Mouse (Mus musculus) heart, embryonic 11.5 days (tissue): ENCODE results near the gene Ckap4. TPM values are rescaled to one million over a fixed set of nuclear protein-coding genes. Genes with fewer than 3 reads are reported as not detected.

Experiments
- ATAC-seq: fragments of 200-750 bp; cut with Nextera tagmentation; replicated peaks from 2 replicates; pipeline ENCODE4 v1.8.0; 2017; ENCODE audit warnings: moderate library complexity; ENCODE audit not compliant: insufficient number of reproducible peaks, low FRiP score, low TSS enrichment
- H3K27ac ChIP-seq: fragments of 300-500 bp; sonication (generic); 2 replicates; pipeline ENCODE4 v1.5.1; 2014; ENCODE audit warnings: mild to moderate bottlenecking, low read depth, low read length
- H3K27me3 ChIP-seq: fragments of 300-500 bp; sonication (generic); 2 replicates; pipeline ENCODE4 v1.6.1; 2014; ENCODE audit warnings: mild to moderate bottlenecking, low read length, mixed read lengths; ENCODE audit not compliant: control insufficient read depth, insufficient read depth
- H3K36me3 ChIP-seq: fragments of 300-500 bp; sonication (generic); 2 replicates; pipeline ENCODE4 v1.6.1; 2014; ENCODE audit warnings: mild to moderate bottlenecking, low read length, moderate library complexity, mixed read lengths; ENCODE audit not compliant: control insufficient read depth, insufficient read depth
- H3K4me1 ChIP-seq: fragments of 300-500 bp; sonication (generic); 2 replicates; pipeline ENCODE4 v1.6.1; 2014; ENCODE audit warnings: low read length; ENCODE audit not compliant: control insufficient read depth, insufficient read depth
- H3K4me2 ChIP-seq: fragments of 300-500 bp; sonication (generic); 2 replicates; pipeline ENCODE4 v1.6.1; 2014; ENCODE audit warnings: mild to moderate bottlenecking, moderate library complexity
- H3K4me3 ChIP-seq: fragments of 300-500 bp; sonication (generic); 2 replicates; pipeline ENCODE4 v1.5.1; 2014; ENCODE audit warnings: low read depth, low read length
- H3K9ac ChIP-seq: fragments of 300-500 bp; sonication (generic); 2 replicates; pipeline ENCODE4 v1.6.1; 2014; ENCODE audit warnings: mild to moderate bottlenecking, low read depth, low read length, moderate library complexity
- H3K9me3 ChIP-seq: fragments of 300-500 bp; sonication (generic); replicated peaks from 2 replicates; pipeline ENCODE4 v1.6.1; 2016; ENCODE audit warnings: low read length; ENCODE audit not compliant: control insufficient read depth
- WGBS: fragments of 180-500 bp; shearing (Covaris S2); extraction: QIAGEN DNeasy Blood & Tissue Kit; methylation state at CpG from one replicate; pipeline ENCODE4 v1.1.7; 2014; ENCODE audit not compliant: insufficient replicate concordance; 5-methylcytosine and 5-hydroxymethylcytosine counted together
- polyA plus RNA-seq: library from polyadenylated mRNA; unstranded; fragments of >200 nt; fragmentation: Nextera tagmentation; extraction: Ambion mirVana; gene quantifications from 2 replicates; pipeline ENCODE4 v1.2.1, GENCODE M21; 2014

The Ckap4 gene
- 103 and 113 TPM in 2 replicates for polyA plus RNA-seq

GRCm38 (mm10) chr10:84533912-84534671 is at the start of gene Ckap4:
Gene Ckap4, minus strand, starts transcription at chr10:84534062.
- Histone ChIP-seq H3K36me3 (no peaks in the 10 kb centered on the region), H3K4me2 (peak within 1 kb of the TSS; percentile 76), H3K4me1 (peaks cover 29% of the 10 kb centered on the region), H3K27ac (peak within 1 kb of the TSS; percentile 93), H3K27me3 (no peaks in the 10 kb centered on the region), H3K9me3 (no peaks in the 10 kb centered on the region), H3K9ac (peak within 1 kb of the TSS; percentile 97), H3K4me3 (peak within 1 kb of the TSS; percentile 88)
- under 1% methylated on average over 20 of the region's 64 CpGs for WGBS
- peak; percentile 82 for ATAC-seq

- no peak overlapping the region for H3K27ac ChIP-seq
- no peak overlapping the region for H3K9ac ChIP-seq
- 62% methylated on average over 7 of the region's 7 CpGs for WGBS
- no peak overlapping the region for H3K4me2 ChIP-seq
- H3K36me3 ChIP-seq = no peaks in the 10 kb centered on the region
- H3K9me3 ChIP-seq = no peaks in the 10 kb centered on the region
- no peaks in the 10 kb centered on the region for H3K27me3 ChIP-seq
- peaks cover 24% of the 10 kb centered on the region for H3K4me1 ChIP-seq
- ATAC-seq = no peak
- no peak overlapping the region for H3K4me3 ChIP-seq
Observed at GRCm38 (mm10) chr10:84582236-84582635, 48.4 kb upstream of the Ckap4 start.

- Histone ChIP-seq H3K27me3 (no peaks in the 10 kb centered on the region), H3K9me3 (no peaks in the 10 kb centered on the region), H3K36me3 (no peaks in the 10 kb centered on the region), H3K9ac (no peak overlapping the region), H3K4me3 (no peak overlapping the region), H3K27ac (no peak overlapping the region), H3K4me1 (peaks cover 24% of the 10 kb centered on the region), H3K4me2 (no peak overlapping the region)
- 40% methylated on average over 8 of the region's 8 CpGs for WGBS
- ATAC-seq = no peak
Observed at GRCm38 (mm10) chr10:84581191-84581590, 47.3 kb upstream of the Ckap4 start.

GRCm38 (mm10) chr10:84579527-84579926 is 45.7 kb upstream of the Ckap4 start:
- Histone ChIP-seq H3K36me3 (no peaks in the 10 kb centered on the region), H3K27me3 (no peaks in the 10 kb centered on the region), H3K4me1 (peaks cover 18% of the 10 kb centered on the region), H3K9me3 (no peaks in the 10 kb centered on the region), H3K4me2 (no peak overlapping the region), H3K27ac (no peak overlapping the region), H3K4me3 (no peak overlapping the region), H3K9ac (no peak overlapping the region)
- ATAC-seq = no peak
- 71% methylated on average over 2 of the region's 2 CpGs for WGBS

- no peaks in the 10 kb centered on the region for H3K27me3 ChIP-seq
- WGBS = 63% methylated on average over 10 of the region's 10 CpGs
- peaks cover 18% of the 10 kb centered on the region for H3K4me1 ChIP-seq
- no peak overlapping the region for H3K27ac ChIP-seq
- no peaks in the 10 kb centered on the region for H3K9me3 ChIP-seq
- no peak overlapping the region for H3K9ac ChIP-seq
- H3K4me2 ChIP-seq = no peak overlapping the region
- no peak for ATAC-seq
- H3K36me3 ChIP-seq = no peaks in the 10 kb centered on the region
- no peak overlapping the region for H3K4me3 ChIP-seq
Observed at GRCm38 (mm10) chr10:84578738-84579137, 44.9 kb upstream of the Ckap4 start.

GRCm38 (mm10) chr10:84577071-84577727 is 43.3 kb upstream of the Ckap4 start:
- H3K9me3 ChIP-seq = no peaks in the 10 kb centered on the region
- H3K27ac ChIP-seq = peak overlapping the region; percentile 78
- WGBS = 3% methylated on average over 38 of the region's 38 CpGs
- peak; percentile 19; the same call in 1 of the 2 replicates for ATAC-seq
- peak overlapping the region; percentile 93 for H3K4me3 ChIP-seq
- peak overlapping the region; percentile 94 for H3K4me2 ChIP-seq
- peaks cover 16% of the 10 kb centered on the region for H3K4me1 ChIP-seq
- no peaks in the 10 kb centered on the region for H3K36me3 ChIP-seq
- H3K9ac ChIP-seq = peak overlapping the region; percentile 79
- no peaks in the 10 kb centered on the region for H3K27me3 ChIP-seq

GRCm38 (mm10) chr10:84576395-84577070 is 42.7 kb upstream of the Ckap4 start, which contains the start of gene Tcp11l2:
Gene Tcp11l2, plus strand, starts transcription at chr10:84576626.
- peak; percentile 98 for ATAC-seq
- H3K9me3 ChIP-seq = no peaks in the 10 kb centered on the region
- 1% methylated on average over 46 of the region's 46 CpGs for WGBS
- no peaks in the 10 kb centered on the region for H3K36me3 ChIP-seq
- H3K9ac ChIP-seq = peak within 1 kb of the TSS; percentile 79
- peaks cover 9% of the 10 kb centered on the region for H3K4me1 ChIP-seq
- peak within 1 kb of the TSS; percentile 94 for H3K4me2 ChIP-seq
- H3K4me3 ChIP-seq = peak within 1 kb of the TSS; percentile 93
- no peaks in the 10 kb centered on the region for H3K27me3 ChIP-seq
- H3K27ac ChIP-seq = peak within 1 kb of the TSS; percentile 78

- Histone ChIP-seq H3K9me3 (no peaks in the 10 kb centered on the region), H3K4me3 (peak overlapping the region; percentile 93), H3K27me3 (no peaks in the 10 kb centered on the region), H3K36me3 (no peaks in the 10 kb centered on the region), H3K27ac (peak overlapping the region; percentile 78; the same call in 1 of the 2 replicates), H3K4me2 (peak overlapping the region; percentile 94), H3K9ac (no peak overlapping the region; the same call in 1 of the 2 replicates), H3K4me1 (peaks cover 4% of the 10 kb centered on the region)
- peak; percentile 84 for ATAC-seq
- WGBS = 0% methylated on average over 14 of the region's 14 CpGs
Observed at GRCm38 (mm10) chr10:84576029-84576394, 42.1 kb upstream of the Ckap4 start.
